Mouse (Mus musculus): ENCODE results near the gene Ppp1r1b.
"Not testable (repeated sequence)": the region's sequence is repeated elsewhere in the genome, so short reads cannot be mapped to it uniquely, and the experiment has no call there.

Ppp1r1b gene

DNA sequence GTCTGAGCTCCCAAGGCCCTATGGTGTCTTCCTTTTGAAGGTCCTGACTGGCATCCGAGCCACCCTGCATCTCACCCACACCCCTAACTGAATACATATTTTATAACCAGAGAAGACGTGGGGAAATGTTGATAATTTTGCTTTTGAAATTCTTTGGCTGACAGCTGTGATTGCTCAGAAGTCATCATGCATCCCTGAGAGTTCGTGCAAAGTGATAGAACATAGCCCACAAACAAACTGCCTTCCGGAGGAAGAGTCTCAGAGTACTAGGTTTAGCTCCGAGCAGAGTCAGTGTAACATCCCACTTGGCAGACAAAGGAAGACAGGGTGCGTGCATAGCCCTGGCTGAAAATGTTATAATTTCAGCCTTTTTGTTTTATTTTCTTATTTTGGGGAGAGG is 25.0 kb downstream of the Ppp1r1b start:
- DNase-seq, result no peak

DNA sequence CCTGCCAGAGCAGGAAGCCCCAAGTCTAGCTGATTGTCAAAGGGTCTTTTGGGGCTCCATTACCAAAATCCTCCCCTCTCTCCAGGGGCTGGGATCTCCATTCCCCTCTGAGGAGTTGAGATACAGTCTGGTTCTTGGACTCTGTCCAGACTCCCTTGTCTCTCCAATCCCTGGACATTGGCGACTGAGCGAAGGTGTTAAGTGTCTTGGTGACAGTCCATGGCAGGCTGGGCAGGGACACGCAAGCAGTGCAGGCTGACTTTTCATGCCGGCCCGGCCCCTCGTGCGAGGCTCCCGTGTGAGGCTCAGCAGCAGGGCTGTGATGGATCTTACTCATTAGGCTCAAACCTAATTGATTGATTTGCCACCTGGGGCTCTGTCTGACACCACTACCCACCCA is 26.1 kb downstream of the Ppp1r1b start:
- DNase-seq, result no peak

DNA sequence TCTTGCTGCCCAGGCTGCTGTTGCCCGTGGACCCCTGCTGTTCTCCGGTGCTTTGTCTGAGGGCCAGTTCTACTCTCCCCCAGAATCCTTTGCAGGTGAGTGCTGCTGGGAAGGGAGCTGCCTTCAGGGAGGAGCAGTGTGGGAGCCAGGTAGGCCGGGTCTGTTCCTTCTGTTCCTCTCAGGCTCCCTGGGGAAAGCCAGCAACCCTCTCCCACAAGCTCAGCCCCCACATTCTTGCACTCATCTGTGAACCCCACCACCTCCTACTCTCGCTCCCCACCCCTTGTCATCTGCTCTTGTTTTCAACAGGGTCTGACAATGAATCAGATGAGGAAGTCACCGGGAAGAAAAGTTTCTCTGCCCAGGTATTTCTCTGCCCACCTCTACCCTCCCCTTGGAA is 28.6 kb downstream of the Ppp1r1b start:
- no peak for DNase-seq

DNA sequence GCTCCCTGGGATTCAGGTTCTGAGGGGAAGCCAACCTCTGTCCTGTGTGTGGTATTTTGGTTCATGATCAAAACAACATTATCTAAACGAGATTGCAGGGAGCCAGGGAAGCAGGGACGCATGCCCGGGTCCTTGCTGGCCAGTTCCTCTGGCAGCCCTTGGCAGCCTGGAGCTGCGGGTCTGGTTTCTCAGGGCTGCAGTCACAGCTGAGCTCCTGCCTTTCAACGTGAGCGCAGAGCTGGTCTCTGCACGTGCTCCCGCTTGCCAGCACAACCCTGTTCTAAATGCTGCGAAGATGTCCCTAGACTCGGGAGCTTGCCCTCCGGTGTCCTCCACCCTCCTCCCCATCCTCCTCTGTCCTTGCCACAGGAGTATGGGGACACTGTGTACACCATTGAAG is 29.6 kb downstream of the Ppp1r1b start:
- no peak for DNase-seq

DNA sequence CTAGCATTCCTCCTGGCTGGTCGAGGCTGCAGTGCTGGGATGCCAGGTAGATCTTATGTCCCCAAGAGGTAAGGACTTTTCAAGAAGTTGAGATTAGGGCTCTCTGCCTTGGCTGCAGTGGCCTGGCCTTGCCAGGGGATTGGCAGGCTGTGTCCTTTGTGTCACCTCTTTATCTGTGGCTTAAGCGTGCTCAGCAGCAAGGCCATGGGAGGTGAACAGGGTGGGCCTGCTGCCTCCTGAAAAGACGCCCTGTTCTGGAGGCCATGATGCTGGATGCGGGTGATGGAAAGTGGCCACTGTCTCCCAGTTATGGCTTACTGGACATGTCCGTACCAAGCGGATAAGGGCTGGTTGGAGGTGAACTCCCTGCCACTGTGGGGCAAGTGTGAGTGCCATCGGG is 31.2 kb downstream of the Ppp1r1b start:
- DNase-seq, result no peak

DNA sequence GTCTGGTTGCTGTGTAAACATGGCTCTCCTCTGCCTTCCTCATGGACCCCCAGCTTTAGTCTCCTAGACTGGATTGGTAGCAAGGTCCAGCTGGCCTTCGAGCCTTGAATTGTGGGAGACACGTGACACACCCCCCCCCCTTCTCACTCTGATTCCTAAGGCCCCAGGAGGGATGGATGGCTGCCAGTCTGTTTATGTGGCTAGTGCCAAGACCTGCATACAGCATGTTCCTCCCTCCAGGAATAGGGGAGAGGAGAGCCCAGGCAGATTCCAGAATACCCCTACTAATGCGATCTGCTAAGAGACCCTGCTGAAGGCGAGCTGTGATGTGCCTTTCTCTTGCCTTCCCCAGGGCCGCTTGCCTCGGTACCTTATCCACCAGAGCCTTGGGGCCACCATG is 31.9 kb downstream of the Ppp1r1b start:
- peak; percentile 51 for DNase-seq

DNA sequence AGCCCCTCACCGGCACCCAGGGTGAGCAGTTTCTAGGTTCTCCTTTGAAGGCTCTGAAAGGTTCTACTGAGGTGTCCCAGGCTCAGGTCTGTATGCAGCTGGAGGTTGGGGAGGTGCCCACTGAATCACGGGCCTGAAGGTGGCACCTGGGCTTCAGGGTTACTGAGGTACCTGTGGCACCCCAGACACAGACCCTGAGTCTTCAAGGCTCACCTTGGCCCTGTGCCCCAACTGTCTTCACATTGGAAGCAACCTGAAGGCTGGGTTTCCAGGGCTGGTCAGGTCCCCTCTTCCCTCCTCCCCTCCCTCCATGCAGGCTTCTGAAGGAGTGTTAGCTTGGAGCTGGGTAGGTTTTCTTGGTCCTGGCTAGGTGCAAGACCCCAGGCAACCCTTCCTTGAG is 33.4 kb downstream of the Ppp1r1b start:
- DNase-seq, result no peak

DNA sequence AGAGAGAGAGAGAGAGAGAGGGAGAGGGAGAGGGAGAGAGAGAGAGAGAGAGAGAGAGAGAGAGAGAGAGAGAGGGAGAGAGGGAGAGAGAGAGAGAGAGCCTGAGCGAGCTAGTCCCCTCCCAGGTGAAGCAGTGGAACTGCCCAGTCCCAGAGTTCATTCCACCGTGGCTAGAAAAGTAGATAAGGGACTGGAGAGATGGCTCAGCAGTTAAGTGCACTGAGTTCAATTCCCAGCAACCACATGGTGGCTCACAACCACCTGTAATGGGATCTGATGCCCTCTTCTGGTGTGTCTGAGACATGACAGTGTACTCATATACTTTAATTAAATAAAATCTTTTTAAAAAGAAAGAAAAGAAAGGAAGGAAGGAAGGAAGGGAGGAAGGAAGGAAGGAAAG is 34.2 kb downstream of the Ppp1r1b start:
- not testable (repeated sequence) for DNase-seq

DNA sequence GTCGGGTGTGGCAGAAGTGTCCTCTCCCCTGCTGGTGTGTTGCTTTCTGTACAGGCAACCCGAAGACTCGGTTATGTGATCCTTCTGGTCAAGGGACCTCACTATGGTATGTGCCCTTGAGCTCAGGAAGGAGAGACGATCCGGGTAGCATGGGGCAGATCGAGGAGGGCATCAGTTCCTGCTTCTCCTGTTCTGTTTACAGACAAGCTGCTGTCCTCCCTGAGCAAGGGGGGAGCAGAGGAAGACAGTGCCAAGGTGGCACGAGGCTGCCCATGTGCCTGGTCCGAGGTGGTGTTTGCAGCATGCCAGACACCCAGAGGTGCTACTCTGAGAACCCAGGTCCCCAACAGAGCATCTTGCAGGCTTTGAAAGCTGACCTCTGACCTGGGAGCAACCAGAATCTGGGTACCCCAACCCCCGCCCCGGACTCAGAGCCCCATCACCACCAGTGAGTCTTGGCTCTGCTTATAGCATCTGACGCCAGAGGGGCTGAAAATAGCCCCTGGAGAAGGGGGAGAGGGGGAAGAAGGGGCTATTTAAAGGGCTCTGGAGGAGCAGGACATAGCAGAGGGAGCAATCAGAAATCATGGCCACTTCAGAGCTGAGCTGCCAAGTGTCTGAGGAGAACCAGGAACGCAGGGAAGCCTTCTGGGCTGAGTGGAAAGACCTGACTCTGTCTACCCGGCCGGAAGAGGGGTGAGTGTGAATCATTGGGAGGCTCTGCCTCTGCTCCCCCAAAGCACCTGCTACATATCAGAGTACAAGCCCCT is 35.2 kb downstream of the Ppp1r1b start, which contains the start of gene Tcap:
Tcap (plus strand) TSS at position 551 of the 770 bp plus-strand sequence.
- no peak for DNase-seq

DNA sequence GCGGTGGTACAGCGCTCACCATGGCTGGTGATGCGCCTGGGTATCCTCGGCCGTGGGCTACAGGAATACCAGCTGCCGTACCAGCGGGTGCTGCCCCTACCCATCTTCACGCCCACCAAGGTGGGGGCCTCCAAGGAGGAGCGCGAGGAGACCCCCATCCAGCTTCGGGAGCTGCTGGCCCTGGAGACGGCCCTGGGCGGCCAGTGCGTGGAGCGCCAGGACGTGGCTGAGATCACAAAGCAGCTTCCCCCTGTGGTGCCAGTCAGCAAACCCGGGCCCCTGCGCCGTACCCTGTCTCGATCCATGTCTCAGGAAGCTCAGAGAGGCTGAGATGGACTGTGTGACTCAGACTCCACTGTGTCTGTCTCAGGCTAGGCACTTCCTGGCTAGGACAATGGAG is 36.0 kb downstream of the Ppp1r1b start:
- DNase-seq, result no peak

DNA sequence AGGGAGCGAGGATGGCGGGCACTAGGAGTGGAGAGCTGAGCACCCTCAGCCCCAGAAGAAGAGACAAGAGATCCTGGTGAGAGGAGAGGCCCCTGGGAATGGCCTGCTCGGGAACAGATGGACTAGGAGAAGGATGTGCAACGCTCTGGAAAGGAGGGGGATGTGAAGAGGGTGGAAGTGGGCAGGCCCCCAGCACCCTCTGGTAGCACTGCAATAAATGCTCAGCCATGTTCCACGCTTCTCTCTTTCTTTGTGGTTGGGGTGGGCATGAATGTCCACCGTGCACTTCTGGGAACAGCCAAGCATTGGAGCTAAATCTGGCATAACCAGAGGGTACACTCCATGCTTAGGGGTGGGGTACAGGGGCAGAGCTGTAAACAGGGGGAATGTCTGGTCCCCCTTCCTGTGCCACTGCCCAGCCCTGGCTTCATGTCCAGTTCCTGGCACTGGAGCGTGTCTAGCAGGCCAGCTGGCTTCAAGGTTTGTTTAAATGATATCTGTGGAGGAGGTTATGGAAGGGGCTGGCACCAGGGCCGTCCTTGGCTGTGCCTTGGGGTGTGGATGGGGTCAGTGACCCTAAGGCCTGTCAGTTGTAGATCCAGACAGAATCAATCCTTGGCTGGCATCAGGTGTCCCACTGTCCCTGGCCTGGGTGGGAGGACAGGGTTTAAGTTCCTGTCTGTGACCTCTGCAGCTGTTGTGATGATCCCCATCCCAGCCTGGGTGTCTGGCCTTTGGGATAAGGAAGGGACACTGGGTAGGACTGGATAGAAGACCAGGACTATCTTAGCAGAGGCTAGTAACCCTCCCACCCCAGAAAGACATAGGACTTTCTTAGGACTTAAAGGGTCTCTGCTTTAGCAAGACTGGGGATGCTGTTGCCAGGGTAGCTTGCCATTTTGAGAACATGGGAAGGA is 36.8 kb downstream of the Ppp1r1b start:
- DNase-seq, result no peak

DNA sequence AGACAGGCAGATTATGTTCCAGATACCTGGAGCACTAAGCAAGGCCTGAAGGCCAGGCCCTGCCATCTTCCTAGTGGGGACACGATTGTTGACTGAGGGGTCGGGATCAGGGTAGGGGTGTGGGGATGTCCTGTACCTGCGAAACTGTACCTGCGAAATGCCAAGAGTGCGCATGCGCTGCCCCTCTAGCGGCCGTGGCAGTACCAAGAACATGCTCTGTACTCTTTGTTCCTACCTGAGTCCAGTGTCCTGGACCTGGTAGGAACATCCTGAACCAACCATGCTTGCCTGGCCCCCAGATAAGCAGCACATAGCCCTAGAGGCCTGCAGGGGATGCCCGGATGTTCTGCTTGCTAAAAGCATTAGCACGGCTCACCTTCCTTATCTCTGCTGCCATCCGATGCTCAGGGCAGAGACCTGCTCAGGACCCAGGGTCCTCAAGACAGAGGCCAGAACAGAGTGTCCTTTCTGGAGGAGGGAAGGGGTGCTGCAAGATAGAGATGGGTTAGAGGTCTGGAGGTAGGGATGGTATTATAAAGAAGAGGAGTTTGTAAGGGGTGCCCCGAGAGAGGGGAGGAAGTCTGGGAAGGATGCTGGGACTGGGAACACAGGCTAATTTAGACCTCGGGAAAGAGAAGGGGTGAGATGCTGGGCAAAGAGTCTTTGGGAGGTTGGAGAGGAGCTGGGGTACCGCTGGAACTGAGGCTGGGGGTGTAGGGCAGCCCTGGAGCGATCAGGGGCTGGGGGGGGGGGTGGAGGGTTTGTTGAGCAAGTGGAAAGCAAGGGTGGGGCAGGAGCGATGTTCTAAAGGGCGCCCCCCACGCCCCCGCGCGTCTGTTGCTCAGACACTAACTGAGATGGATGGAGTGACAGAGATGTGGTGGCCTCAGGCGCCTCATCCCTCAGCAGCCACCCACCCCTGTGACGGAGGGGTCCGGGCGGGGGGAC is 37.7 kb downstream of the Ppp1r1b start, which contains the start of gene Pnmt:
Pnmt (plus strand) TSS at position 813 of the 948 bp plus-strand sequence.
- no peak for DNase-seq

DNA sequence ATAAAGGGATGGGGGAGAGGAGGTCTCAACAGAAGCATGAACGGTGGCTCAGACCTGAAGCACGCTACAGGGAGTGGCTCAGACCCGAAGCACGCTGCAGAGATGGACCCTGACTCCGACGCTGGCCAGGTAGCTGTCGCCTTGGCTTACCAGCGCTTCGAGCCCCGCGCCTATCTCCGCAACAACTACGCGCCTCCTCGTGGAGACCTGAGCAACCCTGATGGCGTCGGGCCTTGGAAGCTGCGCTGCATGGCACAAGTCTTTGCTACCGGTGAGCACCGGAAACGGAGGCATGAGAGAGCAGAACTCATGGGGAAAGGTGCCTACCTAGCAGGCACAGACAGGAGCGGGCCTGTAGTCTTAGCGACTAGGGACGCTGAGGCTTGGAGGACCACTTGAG is 38.4 kb downstream of the Ppp1r1b start:
- no peak for DNase-seq

DNA sequence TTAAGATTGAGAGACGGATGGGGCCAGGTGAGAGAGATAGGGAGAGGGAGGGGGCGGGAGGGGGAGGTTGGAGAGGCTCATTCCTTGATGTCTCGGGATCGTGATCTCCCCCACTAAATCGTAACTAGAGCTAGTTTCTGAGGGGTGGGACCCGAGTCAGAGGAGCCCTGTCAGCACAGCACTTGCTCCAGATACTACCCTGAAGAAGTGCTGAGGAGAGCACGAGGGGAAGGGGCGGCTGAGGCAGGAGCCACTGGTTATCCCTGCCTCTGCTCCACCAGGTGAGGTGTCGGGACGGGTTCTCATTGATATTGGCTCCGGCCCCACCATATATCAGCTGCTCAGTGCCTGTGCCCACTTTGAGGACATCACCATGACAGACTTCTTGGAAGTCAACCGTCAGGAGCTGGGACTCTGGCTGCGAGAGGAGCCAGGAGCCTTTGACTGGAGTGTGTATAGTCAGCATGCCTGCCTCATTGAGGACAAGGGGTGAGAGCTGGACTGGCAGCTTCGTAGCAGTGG is 38.9 kb downstream of the Ppp1r1b start:
- DNase-seq, result no peak

DNA sequence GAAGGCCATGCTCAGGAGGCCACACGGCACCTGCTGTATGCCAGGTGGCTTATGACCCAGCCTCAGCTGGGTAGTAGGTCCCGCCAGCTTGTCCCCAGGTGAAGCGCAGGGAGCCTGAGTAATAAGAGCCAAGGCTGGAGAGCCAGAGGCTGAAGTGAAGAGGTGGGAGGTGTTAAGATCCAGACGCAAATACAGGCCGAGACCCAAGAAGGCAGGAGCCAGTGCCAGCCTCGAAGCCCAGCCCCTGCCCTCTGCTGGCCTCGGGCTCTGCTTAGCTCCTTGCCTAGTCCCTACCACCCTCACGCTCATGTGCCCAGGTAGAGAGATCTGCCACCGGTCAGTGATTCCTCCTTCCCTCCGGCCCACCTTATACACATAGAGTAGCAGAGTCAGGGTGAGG is 40.1 kb downstream of the Ppp1r1b start:
- no peak for DNase-seq

DNA sequence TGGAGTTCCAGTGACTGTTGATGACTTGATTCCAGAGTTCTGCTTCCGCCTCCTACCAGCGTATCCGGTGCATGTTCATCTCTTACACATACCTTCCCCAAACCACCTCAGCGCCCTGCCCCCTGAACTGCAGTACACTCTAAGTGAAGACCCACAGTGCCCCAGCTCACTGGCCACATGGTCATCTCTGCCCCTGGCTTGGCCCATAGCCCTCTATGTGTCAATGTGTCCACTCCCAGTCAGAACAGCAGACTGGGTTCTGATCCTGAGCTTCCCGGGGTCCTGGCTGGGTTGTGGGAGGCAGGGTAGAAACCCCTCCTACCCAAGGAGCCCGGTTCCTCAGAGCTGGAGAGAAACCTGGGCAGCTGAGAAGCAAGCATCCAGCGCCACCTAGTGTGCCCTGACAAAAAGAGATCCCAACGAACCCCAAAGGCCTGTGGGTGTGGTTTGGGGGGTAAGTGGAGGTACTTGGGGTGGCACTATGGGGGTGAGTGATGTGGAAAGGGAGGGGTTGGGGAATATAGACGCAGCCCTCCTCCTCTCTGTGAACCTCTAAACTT is 41.1 kb downstream of the Ppp1r1b start:
- peak; percentile 79 for DNase-seq

DNA sequence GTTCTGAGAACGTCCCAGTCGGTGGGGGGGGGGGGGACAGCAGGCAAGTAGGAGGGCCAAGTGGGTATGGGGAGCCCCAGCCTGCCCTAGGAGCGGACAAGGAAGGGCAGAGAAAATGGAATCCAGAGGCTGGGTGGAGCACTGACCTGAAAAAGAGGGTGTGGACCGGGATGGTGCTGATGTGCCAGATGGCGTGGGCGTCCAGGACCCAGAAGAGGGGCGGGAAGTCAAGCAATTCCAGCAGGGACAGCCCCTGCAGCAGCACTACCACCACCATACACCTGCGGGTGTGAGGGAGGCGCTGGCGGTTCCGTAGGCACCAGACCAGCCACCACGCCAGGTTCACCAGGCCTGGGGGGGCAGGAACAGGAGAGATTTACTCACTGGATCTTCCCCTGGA is 41.9 kb downstream of the Ppp1r1b start:
- no peak for DNase-seq

DNA sequence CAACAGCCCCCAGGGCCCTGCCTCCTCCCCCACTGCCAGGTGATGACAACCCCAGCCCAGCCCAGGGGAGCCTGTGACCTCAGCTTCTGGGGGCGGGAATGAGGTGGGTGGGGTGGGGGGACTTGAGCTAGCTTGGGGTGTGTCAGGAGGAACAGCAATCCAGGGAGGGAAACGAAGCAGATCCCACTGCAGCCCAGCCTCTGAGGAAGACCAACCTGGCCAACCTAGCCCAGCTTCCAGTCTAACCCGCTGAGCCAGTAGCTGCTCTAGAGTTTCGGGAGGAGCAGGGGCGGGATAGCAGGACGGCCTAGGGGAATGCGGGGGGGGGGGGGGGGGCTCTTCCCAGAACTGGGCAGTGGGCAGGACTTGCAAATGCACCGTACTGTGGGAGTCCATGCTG is 43.8 kb downstream of the Ppp1r1b start:
- no peak for DNase-seq

DNA sequence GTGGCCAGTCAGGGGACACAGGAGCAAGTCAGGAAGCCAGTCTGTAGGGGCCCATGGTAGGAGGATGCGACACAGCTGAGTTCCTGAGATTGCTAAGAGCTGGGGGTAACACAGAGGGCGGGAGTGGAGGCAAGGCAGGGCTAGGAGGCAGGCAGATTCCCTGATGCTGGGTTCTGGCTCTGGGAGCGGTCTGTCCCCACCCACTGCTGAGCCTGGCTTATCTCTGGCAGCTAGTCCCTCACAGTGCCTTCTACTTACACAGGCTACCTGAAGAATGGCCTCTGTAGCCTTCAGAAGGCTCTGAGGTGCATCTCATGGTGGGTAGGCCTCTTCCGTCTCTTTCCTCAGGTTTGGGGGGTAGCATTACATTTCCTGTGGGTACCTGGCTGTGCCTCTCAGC is 44.4 kb downstream of the Ppp1r1b start:
- DNase-seq, result no peak

DNA sequence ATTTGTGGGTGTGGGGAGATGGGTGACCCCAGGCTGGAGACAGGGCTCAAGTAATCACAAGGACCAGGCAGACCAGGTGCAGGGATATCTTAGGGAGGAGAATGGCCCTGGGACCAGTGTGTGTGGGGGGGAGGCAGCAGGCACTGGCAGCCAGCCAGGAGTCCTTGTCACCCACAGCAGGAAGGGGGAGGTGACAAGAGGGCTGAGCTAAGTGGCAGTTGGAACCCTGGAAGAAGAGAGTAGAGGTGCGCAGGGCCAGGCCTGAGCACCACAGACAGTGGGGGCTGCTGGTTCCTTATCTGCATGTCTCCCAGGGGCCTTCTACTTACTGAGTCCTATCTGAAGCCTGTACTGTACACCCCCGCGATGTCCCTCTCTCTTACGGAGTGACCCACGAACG is 45.1 kb downstream of the Ppp1r1b start:
- DNase-seq, result peak; percentile 67

DNA sequence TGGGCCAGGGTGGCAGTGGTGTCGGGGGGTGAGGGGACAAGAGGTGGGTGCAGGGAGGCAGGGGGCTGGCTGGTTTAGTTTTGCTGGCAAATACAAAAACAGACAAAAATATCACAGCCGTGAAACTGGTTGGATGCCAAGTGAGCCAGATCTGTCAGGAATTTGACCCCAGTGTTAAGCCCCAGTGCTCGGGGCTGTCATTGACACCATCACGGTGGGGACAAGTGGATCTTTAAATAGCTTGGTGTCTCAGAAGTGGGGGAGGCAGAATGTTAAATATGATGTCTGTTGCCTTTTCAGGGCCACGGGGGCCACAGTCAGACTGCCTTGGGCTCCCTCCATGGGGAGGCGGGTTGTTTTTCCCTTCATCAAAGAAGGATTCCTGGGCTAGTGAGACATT is 46.1 kb downstream of the Ppp1r1b start:
- peak; percentile 47 for DNase-seq

DNA sequence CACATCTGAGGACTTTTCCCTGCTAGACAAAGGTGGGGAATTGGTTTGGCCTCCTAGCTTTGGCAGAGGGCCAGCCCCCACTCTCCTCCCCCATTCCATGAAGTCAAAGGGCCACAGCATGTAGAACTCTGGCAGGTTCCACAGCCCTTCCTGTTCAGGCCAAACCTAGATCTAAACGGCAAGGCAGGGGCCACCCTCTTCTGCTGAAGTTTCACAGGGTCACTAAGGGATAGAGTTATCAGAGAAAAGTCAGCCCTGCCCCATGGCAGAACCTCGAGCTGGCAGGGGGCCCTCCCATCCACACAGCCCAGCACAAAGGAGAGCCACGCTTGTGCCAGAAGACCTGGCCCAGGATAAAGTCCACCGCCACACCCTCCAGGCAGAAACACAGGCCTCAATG is 46.8 kb downstream of the Ppp1r1b start:
- peak; percentile 81 for DNase-seq

Data from kidney, postnatal 10 days (tissue).